Mouse (Mus musculus) NIH3T3 (cell line): ENCODE results near the gene BC049352.

ENCODE experiments used
- DNase-seq: peaks from one replicate; pipeline ENCODE4 v3.0.0-alpha.2; 2012; ENCODE audit warnings: low read depth

Gene BC049352

GRCm38 (mm10) chr9:45250306-45250705, 68.5 kb downstream of the BC049352 start:
- no peak for DNase-seq

GRCm38 (mm10) chr9:45251281-45251680, 69.5 kb downstream of the BC049352 start:
- DNase-seq: no peak

- DNase-seq: no peak
These were observed 70.2 kb downstream of the BC049352 start for GRCm38 (mm10) chr9:45251990-45252389.

GRCm38 (mm10) chr9:45252395-45252794, 70.6 kb downstream of the BC049352 start:
- no peak for DNase-seq

GRCm38 (mm10) chr9:45254021-45254420, 72.2 kb downstream of the BC049352 start:
- DNase-seq: no peak

GRCm38 (mm10) chr9:45254605-45255004, 72.8 kb downstream of the BC049352 start:
- no peak for DNase-seq

GRCm38 (mm10) chr9:45255431-45255830, 73.6 kb downstream of the BC049352 start:
- no peak for DNase-seq

- DNase-seq: no peak
These were observed 74.2 kb downstream of the BC049352 start for GRCm38 (mm10) chr9:45255967-45256366.

- DNase-seq: no peak
These were observed 77.3 kb downstream of the BC049352 start for GRCm38 (mm10) chr9:45259065-45259464.

- peak; percentile 18 for DNase-seq
These were observed 79.7 kb downstream of the BC049352 start for GRCm38 (mm10) chr9:45261466-45261865.

GRCm38 (mm10) chr9:45261872-45262271, 80.1 kb downstream of the BC049352 start:
- no peak for DNase-seq

- no peak for DNase-seq
These were observed 85.3 kb downstream of the BC049352 start for GRCm38 (mm10) chr9:45267099-45267498.

GRCm38 (mm10) chr9:45268079-45268478, 86.3 kb downstream of the BC049352 start:
- DNase-seq: no peak

GRCm38 (mm10) chr9:45268597-45269325, 87.0 kb downstream of the BC049352 start, which contains the start of gene Il10ra:
TSS of gene Il10ra (minus strand) at chr9:45269149.
- no peak for DNase-seq

- DNase-seq: no peak
These were observed 90.4 kb downstream of the BC049352 start for GRCm38 (mm10) chr9:45272213-45272612.

GRCm38 (mm10) chr9:45274218-45274617, 92.4 kb downstream of the BC049352 start:
- DNase-seq: no peak

- DNase-seq: no peak
These were observed 92.8 kb downstream of the BC049352 start for GRCm38 (mm10) chr9:45274635-45275034.

GRCm38 (mm10) chr9:45280059-45280458, 98.3 kb downstream of the BC049352 start:
- no peak for DNase-seq

- DNase-seq: no peak
These were observed 99.1 kb downstream of the BC049352 start for GRCm38 (mm10) chr9:45280891-45281290.

- no peak for DNase-seq
These were observed 100.7 kb downstream of the BC049352 start for GRCm38 (mm10) chr9:45282466-45282865.

- DNase-seq: no peak
These were observed 109.8 kb downstream of the BC049352 start for GRCm38 (mm10) chr9:45291481-45292168.

- DNase-seq: no peak
These were observed 112.6 kb downstream of the BC049352 start for GRCm38 (mm10) chr9:45294210-45295011.
